Mouse (Mus musculus) T-helper 17 cell (primary cell): ENCODE results near the gene Metap2.
"Not testable (repeated sequence)": the region's sequence is repeated elsewhere in the genome, so short reads cannot be mapped to it uniquely, and the experiment has no call there.

Source experiments
- in situ Hi-C, 2 experiments: fragments of 300-600 bp; cut with MboI, MseI; formaldehyde crosslinking; loops; 1 replicate in 1 of 2; 2 replicates in 1 of 2; pipeline ENCODE4 v1.15.1; 2025; ENCODE audit warnings: high pct_unique_total_duplicates in 2 of 2

Gene Metap2

GRCm38 (mm10) chr10:93856095-93856494, 40.8 kb downstream of the Metap2 start:
- in situ Hi-C loops, result no loop called here

- in situ Hi-C loops, result no loop called here
Measured at GRCm38 (mm10) chr10:93855126-93855525, 41.8 kb downstream of the Metap2 start.

DNA sequence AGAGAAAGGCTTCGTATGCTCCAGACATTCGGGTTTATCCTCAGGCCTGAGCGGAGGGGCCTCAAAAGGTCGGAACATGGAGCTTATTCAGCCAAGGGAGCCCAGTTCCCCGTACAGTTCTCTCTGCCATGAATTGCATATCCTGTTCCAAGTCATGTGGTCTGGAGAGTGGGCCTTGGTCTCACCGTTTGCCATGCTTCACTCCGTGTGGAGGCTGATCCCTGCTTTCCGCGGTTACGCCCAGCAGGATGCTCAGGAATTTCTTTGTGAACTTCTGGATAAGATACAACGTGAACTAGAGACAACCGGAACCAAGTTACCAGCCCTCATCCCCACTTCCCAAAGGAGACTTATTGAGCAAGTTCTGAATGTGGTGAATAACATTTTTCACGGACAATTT, 50.2 kb downstream of the Metap2 start:
- in situ Hi-C loops, result no loop called here

- in situ Hi-C loops, result not testable (repeated sequence)
Measured at GRCm38 (mm10) chr10:93835115-93835514, 61.8 kb downstream of the Metap2 start.

GRCm38 (mm10) chr10:93834394-93834745, 62.5 kb downstream of the Metap2 start:
- in situ Hi-C loops, result no loop called here

DNA sequence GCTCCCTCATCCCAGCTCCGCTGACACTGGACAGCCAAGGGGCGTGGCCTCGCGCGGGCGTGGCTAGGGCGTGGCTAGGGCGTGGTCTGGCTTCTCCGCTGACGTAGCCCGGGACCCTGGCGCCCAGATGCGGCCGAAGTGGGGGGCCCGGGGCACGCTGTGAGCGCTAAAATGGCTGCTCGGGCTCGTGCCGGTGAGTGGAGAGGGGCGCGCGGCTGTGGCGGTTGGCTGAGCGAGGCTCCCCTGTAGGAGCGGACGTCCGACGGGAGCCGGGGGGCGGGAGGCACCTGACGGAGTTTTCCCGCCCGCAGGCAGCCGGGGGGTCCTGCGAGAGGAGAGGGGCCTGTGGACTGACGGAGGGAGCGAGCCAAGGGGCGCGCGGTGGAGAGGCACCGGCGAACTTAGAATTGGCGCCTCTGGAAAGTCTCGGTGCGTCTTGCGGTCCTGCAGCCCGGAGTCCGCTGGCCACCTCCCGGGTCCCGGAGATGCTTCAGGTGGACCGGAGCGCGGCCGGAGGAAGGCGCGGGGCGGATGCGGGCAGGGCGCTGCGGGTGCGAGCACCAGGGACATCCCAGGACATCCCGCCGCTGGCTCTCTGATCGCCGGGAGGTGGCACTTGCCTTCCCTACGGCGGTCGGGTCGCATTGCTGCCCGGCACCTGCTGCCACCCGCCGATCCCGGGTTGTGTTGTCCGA, 63.0 kb downstream of the Metap2 start:
- in situ Hi-C loops, result no loop called here

GRCm38 (mm10) chr10:93833370-93833698, 63.6 kb downstream of the Metap2 start:
- in situ Hi-C loops, result no loop called here

GRCm38 (mm10) chr10:93832811-93833210, 64.1 kb downstream of the Metap2 start:
- in situ Hi-C loops, result no loop called here

DNA sequence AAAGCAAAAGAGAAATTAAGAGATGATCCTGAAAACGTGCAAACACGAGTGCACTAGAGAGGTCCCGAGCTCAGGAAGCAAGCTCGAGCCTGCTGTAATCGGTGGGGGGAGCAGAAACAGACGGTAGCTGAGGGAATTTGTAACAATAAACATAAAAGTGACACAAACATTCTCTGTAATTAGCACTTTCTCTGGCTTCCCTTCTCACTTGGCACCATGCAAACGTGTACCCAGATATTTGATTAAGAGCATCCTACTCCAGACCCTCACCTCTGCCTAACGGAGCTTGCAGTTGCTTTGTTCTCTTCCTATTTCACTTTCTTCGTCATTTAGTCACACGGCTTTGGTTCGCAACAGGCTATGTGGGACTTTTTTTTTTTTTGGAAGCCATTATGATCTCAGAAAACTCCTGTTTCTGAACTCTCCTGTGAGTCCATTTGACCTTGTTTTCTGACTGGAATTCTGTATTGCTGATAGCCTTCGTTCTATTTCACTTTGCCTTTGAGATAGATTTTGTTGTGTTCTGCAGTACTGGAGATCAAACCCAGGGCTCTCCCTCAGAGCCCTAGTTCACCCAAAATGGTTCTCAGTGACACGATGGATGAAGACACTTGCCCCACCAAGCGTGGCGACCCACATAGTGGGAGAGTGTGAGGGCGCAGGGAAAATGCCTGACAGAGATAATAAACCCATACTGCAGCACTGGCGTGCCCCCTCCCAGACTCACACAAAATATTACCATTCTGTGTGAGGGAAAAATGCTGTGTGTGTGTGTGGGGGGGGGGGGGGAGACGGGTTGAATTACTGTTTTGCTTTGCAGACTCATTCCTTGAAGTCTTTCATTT, 64.9 kb downstream of the Metap2 start:
- in situ Hi-C loops, result no loop called here

- in situ Hi-C loops, result no loop called here
Measured at GRCm38 (mm10) chr10:93830931-93831729, 65.8 kb downstream of the Metap2 start, which contains the start of gene Usp44. TSS of gene Usp44 (plus strand) at chr10:93831555.

DNA sequence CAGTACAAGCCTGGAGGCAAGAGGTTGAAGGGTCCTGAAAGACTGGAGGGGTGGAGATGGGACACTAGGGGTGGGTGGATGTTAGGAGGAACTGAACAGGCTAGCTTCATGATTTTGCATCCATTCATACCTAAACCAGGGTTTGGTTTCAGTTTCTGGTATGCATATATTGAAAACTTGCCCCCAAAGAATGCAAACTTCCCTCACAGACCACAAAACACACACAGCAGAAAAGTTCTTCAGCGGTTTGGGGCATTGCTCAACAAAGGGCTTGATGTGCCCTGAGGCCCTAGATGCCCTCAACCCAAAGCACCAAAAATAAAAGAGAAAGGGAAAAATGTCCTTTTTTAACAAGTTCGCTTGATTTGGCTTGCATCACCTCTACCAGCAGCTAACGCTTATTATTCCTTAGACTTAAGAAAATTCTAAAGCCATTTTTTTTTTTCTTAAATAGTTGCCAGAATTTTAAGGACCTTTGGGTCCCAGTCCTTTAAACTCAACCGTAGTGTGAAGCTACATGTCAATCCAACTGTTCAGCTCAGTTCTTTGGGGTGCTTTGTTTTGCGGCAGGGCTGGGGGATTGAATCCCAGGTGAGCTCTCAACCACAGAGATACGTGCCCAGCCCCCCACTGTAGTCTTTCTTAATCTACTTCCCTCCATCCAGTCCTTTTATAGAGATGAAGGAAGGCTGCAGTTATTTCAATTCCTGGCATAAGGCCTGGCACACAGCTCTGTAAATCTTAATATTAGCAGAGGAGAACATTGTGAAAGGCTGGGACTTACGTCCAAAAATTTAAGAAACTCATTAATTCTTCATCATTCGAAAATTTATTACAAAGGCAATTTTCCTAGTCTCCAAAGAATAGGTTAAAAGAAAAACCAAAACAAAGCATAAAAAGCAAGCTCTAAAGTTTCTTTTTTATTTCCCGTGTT, 66.7 kb downstream of the Metap2 start:
- in situ Hi-C loops, result no loop called here

GRCm38 (mm10) chr10:93818661-93819060, 78.2 kb downstream of the Metap2 start:
- in situ Hi-C loops, result loop anchor here (10.0 to 25.0 kb wide), 2 partner anchors 294 to 1794 kb away; no protein-coding TSS in a partner anchor

DNA sequence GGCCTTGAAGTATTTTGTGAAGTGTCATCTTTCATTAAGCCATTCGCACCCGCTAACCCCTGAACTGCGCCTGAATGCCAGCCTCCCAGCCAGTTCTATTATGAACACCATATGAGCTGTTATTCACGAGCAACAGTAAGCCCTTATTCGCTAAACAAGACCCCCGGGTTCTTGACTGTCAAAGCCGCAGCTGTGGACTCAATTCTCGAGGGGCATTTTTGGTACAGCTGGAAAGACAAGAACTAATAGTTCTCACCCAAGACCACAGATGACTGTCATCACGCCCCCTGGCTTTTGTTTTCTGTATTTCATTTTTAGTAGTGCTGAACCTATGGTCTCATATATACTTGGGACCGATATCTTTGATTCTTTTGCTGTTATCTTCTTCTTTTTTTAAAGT, 83.1 kb downstream of the Metap2 start:
- in situ Hi-C loops, result loop anchor here (5.0 to 25.0 kb wide), 3 partner anchors 299 to 1789 kb away; no protein-coding TSS in a partner anchor

DNA sequence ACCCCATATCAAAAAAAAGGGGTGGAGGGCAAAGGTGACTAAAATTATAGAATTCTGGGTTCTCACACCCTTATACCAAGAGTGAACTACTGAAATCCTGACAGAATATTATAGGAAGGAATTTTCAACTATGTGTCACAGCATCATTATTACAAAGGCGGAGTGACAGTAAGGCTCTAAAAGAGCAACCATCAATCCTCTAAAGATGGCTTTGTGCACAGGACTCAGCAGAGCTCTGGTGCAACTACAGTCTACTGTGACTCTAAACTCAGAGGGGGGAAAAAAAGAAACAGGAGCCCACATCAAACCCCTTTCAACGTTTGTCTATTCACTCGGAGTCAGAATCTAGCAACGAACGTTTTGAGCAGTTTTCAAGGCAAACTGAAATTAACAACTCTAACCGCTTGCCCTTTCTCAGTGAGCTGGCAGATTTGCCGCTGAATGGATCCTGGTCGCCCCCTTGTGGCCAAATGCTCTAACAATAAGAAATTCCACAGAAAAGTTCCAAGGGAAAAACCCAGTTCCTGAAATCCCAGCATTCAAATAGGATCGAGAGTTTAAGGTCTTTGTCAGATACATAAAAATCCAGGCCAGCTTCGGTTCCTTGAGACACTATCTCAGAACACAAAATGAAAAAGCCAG, 84.0 kb downstream of the Metap2 start:
- in situ Hi-C loops, result loop anchor here (5.0 to 25.0 kb wide), 3 partner anchors 299 to 1788 kb away; no protein-coding TSS in a partner anchor

DNA sequence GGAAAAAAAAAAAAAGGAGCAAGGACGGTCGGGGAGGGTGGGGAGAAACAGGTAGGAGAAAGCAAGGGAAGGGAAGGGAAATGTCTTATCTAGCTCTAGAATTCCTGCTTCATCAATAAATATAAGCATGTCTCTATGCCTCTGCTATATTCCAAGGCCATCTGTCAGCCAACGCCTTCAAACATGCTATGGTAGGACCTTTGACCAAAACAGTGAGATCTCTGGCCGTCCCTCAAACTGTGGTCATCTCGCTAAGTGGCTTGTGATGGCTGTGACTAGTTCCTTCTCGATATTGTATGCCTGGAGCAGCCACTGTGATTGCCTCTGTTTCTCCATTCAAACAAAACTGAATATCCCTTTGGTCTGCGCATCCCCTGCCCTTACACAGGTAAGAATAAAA, 84.8 kb downstream of the Metap2 start:
- in situ Hi-C loops, result loop anchor here (5.0 to 25.0 kb wide), 3 partner anchors 300 to 1787 kb away; no protein-coding TSS in a partner anchor

DNA sequence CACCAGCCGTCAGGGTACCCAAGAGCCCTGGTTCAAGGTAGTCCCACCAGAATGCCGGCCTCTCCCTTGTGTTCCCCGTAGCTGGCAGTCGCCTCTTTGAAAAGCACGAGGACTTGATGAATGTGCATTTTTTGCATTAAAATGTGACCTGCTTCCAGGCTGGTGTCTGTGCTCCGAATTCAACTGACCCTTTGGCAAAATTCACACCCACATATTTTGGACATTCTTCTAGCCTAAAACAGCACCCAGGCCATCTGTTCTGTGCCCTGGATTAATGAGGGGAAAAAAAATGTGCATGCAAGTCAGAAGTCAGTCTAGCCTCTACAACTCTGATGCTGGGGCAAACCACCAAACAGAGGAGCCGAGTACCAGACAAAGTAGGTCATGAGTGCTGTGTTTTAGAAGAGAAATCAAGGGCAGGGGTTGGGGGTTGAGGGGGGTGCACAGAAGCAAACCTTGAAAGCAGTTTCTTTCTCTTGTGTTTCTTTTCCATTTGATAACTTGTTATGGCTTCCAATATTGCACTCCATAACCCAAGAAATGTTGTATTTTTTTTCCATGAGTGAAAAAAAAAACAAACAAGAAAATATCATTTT, 86.2 kb downstream of the Metap2 start:
- in situ Hi-C loops, result loop anchor here (5.0 to 25.0 kb wide), 3 partner anchors 302 to 1786 kb away; no protein-coding TSS in a partner anchor

DNA sequence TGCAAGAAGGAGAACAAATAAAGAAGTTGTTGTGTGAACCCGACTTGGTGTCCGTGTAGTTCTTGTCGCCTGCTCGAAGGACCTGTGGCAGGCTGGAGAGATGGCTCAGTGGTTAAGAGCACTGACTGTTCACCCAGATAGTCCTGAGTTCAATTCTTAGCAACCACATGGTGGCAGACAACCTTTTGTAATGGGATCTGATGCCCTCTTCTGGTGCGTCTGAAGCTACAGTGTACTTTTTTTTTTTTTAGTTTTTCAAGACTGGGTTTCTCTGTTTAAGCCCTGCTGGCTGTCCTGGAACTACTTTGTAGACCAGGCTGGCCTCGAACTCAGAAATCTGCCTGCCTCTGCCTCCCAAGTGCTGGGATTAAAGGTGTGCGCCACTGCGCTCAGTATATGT, 87.5 kb downstream of the Metap2 start:
- in situ Hi-C loops, result loop anchor here in 1 of 2 experiments (25.0 kb wide), 1 partner anchor 303 kb away; no protein-coding TSS in a partner anchor
